Mouse (Mus musculus) brain, adult 2 months (tissue): ENCODE data around the gene Cox7a2l.

ENCODE experiments used
- DNase-seq: peaks from one replicate; pipeline ENCODE4 v3.0.0; 2011; ENCODE audit warnings: low read depth, low spot score

Gene Cox7a2l

DNA sequence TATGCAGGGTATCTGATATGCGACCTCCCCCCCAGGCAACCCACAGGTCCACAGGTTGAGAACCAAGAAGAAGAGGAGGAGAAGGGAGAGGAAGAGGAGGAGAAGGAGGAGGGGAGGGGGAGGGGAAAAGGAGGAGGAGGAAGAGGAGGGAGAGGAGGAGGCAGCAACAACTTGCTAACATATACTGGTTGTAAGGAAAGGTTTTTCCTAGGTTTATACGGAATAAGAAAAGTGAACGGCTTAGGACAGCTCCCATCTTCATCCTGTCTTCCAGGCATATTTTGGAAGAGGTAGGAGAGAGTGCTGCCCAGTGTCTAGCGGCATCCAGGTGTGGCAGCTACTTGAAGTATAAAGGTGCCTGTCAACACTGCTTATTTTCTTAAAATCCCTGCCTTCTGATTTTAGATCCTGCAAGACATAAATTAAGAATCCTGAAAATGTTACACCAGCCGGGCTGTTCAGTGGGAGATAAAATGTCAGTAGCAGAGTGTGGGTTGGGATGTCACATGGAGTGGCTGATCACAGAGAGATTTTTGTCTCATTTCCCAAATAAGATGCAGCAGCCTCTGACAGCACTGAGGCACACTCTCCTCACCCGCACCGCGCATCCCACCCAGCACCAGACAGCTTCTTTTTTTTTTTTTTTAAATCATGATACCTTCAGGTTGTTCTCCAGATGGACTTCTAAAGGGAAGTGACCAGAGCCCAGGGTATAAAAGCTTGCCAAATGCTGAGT is at the start of gene Cox7a2l:
Gene Cox7a2l (minus strand): TSS at position 51 of the 736 bp plus-strand sequence.
- peak; percentile 88 for DNase-seq

DNA sequence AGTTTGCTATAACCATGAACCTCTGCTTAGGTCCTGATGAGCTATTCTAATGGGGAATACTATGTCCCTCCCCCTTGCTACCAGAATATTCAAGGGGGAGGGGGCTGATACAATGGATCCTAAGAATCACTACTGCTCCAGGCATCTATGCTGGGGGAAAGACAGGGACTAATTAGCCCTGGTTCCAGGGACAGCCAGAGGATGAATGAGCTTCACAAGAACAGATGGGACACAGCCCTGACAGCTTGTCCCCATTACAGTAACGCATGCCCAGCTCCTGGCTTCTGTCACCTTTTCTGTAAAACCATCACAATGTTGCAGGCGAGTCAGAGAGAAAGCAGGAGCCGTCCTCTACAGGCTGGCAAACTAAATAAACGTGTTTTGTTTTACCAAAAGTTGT is 48.4 kb upstream of the Cox7a2l start:
- peak; percentile 89 for DNase-seq

- peak; percentile 53 for DNase-seq
Observed at GRCm38 (mm10) chr17:83564119-83564820, 47.1 kb upstream of the Cox7a2l start.

GRCm38 (mm10) chr17:83563703-83564111 is 46.6 kb upstream of the Cox7a2l start:
- DNase-seq = peak; percentile 45

- no peak for DNase-seq
Observed at GRCm38 (mm10) chr17:83562153-83563010, 45.3 kb upstream of the Cox7a2l start.

DNA sequence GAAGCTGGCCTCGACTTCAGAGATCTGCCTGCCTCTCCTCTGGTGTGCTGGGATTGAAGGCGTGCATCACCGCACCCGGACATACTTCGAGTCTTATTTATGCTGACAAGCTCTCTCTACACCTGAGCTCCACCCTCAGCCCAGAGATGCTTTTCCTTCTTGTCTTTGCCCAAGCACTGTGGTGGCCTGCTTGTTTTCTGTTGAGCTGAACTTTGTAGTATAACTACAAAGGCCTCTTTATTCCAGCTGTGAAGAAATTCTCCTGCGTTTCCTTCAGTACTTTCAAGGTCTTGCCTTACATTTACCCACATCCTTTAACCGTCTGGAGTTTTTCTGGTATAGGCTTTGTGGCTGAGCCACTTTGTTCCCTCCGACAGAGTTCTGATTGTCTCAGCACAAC is 42.0 kb upstream of the Cox7a2l start:
- DNase-seq = no peak

DNA sequence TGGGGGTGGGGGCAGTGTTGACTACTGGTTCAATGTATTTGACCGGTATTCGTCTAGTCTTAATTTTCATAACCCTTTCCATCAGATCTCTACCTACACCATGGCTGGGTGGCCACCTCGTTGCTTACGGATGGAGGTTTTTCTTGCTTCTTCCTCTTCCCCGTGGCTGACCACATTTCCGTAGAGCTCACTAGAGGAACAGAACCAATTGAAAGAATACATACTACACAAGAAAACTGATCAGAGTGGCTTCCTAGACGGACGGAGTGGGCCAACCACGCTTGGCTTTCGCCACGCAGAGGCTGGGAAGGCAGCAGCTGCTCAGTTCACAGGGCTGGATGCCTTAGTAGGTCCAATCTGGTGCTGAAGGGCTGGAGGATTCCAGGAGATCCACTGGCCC is 38.7 kb upstream of the Cox7a2l start:
- no peak for DNase-seq

GRCm38 (mm10) chr17:83554997-83555396 is 37.9 kb upstream of the Cox7a2l start:
- DNase-seq = peak; percentile 23

- peak; percentile 84 for DNase-seq
Observed at GRCm38 (mm10) chr17:83548501-83549233, 31.5 kb upstream of the Cox7a2l start.

- DNase-seq = no peak
Observed at GRCm38 (mm10) chr17:83547145-83547544, 30.0 kb upstream of the Cox7a2l start.

- peak; percentile 62 for DNase-seq
Observed at GRCm38 (mm10) chr17:83545756-83546742, 28.9 kb upstream of the Cox7a2l start.

GRCm38 (mm10) chr17:83545259-83545658 is 28.1 kb upstream of the Cox7a2l start:
- DNase-seq = no peak

DNA sequence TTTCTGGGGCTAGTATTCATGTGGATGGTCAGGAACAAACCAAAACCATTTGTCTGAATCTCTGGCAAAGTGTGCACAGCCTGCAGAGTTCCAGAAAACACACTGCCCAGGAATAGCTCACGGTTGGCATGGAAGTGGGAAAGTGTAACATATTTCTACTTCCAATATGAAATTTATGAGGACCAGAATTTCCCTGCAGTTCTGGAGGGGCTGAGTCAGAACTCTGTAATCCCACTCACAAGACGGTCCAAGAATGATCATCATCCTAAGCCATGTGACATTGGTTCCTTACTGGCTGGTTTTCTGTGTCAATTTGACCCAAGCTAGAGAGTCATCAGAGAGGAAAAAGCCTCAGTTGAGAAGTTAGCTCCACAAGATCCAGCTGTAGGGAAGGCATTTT is 25.3 kb upstream of the Cox7a2l start:
- peak; percentile 61 for DNase-seq

DNA sequence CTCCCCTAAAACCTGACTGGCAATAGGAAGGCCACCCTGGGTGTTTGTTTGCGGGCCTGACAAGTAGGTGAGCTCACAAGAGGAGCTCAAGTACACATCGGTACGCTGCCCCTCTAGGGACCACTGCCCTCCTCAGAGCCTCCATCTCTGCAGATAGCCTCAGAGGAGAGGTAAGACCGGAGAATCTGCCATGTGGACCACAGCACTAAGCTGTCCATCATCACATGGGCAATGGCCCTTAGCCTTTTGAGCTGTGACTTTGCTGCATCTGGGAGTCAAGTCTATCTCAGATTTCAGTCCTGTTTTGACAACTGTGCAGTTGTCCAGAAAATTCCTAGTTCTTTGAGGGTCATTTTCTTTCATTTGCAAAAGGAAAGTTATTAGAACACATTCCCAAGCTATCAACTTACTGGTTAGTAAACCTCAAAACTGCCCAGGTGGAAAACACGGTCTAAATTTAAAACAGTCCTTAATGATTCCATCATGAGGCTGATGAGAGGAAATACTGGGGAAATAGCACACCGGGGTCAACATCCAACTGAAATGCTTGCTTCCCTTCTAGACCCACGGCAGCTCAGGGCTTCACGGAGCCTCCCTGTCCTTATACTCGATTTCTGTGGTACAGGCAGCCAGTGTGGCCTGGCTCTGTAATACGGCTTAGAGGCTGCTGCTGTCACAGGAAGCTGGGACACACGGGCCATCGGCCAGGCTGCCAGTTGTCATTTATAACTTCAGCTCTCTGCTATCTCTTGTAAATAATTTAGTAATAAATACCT is 22.3 kb upstream of the Cox7a2l start:
- DNase-seq = no peak

DNA sequence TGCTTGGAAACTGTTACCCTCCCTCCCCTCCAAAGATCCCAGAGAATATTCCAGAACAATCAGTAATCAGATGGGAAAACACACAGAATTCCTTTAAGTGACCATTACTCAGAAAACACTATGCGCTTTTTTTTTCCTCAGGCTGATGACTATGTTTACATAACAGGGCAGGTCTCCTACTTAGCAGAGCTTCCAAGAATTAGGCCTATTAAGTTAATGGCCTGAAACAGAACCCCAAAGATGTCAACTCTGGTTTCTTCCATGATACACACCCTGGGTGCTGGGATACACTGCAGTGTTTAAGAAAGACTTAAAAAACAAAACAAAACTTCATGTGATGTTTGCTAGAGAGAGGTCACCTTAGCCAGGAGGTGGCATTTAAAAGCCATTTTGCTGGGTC is 21.6 kb upstream of the Cox7a2l start:
- no peak for DNase-seq

- DNase-seq = no peak
Observed at GRCm38 (mm10) chr17:83538141-83538540, 21.0 kb upstream of the Cox7a2l start.

- DNase-seq = no peak
Observed at GRCm38 (mm10) chr17:83533150-83533549, 16.0 kb upstream of the Cox7a2l start.

GRCm38 (mm10) chr17:83527651-83528381 is 10.7 kb upstream of the Cox7a2l start:
- peak; percentile 27 for DNase-seq
